Mouse (Mus musculus) midbrain, embryonic 11.5 days (tissue): ENCODE results near the gene Aim2. TPM values are rescaled to one million over a fixed set of nuclear protein-coding genes. Genes with fewer than 3 reads are reported as not detected.

Experiments used
- ATAC-seq: fragments of 200-750 bp; cut with Nextera tagmentation; 2 replicates; pipeline ENCODE4 v1.8.0; 2017; ENCODE audit warnings: moderate TSS enrichment, moderate library complexity; ENCODE audit not compliant: low FRiP score
- DNase-seq: peaks from one replicate; pipeline ENCODE4 v3.0.0; 2015; ENCODE audit warnings: low spot score; ENCODE audit errors: missing footprints
- H3K27ac ChIP-seq: fragments of 300-500 bp; sonication (generic); 2 replicates; pipeline ENCODE4 v1.5.1; 2014; ENCODE audit warnings: low read depth, low read length
- H3K27me3 ChIP-seq: fragments of 300-500 bp; sonication (generic); 2 replicates; pipeline ENCODE4 v1.6.1; 2014; ENCODE audit warnings: mild to moderate bottlenecking, low read length, moderate library complexity, mixed read lengths; ENCODE audit not compliant: control insufficient read depth, insufficient read depth
- H3K36me3 ChIP-seq: fragments of 300-500 bp; sonication (generic); 2 replicates; pipeline ENCODE4 v1.6.1; 2014; ENCODE audit warnings: mild to moderate bottlenecking, low read length, moderate library complexity, mixed read lengths; ENCODE audit not compliant: control insufficient read depth, insufficient read depth
- H3K4me1 ChIP-seq: fragments of 300-500 bp; sonication (generic); 2 replicates; pipeline ENCODE4 v1.6.1; 2014; ENCODE audit warnings: low read length; ENCODE audit not compliant: control insufficient read depth, insufficient read depth
- H3K4me2 ChIP-seq: fragments of 300-500 bp; sonication (generic); 2 replicates; pipeline ENCODE4 v1.6.1; 2014; ENCODE audit warnings: mild to moderate bottlenecking, moderate library complexity
- H3K4me3 ChIP-seq: fragments of 300-500 bp; sonication (generic); 2 replicates; pipeline ENCODE4 v1.5.1; 2014; ENCODE audit warnings: low read depth, low read length
- H3K9ac ChIP-seq: fragments of 300-500 bp; sonication (generic); 2 replicates; pipeline ENCODE4 v1.6.1; 2014; ENCODE audit warnings: low read length
- H3K9me3 ChIP-seq: fragments of 300-500 bp; sonication (generic); 2 replicates; pipeline ENCODE4 v1.6.1; 2016; ENCODE audit warnings: low read length; ENCODE audit not compliant: control insufficient read depth
- WGBS: fragments of 180-500 bp; shearing (Covaris S2); extraction: QIAGEN DNeasy Blood & Tissue Kit; methylation state at CpG from one replicate; pipeline ENCODE4 v1.1.7; 2014; 5-methylcytosine and 5-hydroxymethylcytosine counted together
- polyA plus RNA-seq: library from polyadenylated mRNA; unstranded; fragments of >200 nt; fragmentation: Nextera tagmentation; extraction: Ambion mirVana; gene quantifications from 2 replicates; pipeline ENCODE4 v1.2.1, GENCODE M21; 2014

Gene Aim2
- polyA plus RNA-seq, 1 experiment from 2014 or later = 4.1 TPM

DNA sequence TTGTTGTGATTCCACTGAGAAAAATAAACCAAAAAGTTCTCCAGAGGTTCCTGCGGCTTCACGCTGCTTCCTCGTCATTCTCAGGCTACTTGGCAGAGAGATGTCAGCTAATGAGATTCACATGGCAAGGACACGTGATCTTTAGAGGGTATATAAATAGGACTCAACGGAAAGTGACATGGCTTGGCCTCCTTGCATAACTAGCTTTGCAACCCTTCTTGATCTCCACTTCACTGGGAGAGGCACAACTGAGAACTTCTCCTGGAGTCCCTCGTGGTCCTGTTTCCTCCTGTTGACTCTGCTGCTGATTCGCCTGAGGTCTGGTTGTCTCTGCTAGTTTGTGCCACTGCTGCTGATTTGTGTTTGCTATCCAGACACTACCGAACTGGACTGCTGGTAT, 76.7 kb downstream of the Aim2 start:
- Histone ChIP-seq H3K9ac (no peak overlapping the region), H3K27ac (no peak overlapping the region), H3K36me3 (no peaks in the 10 kb centered on the region), H3K4me2 (no peak overlapping the region), H3K4me1 (no peaks in the 10 kb centered on the region), H3K4me3 (no peak overlapping the region), H3K9me3 (no peaks in the 10 kb centered on the region), H3K27me3 (no peaks in the 10 kb centered on the region)
- 82% methylated on average over 8 of the region's 8 CpGs for WGBS
- DNase-seq = no peak
- ATAC-seq = no peak

DNA sequence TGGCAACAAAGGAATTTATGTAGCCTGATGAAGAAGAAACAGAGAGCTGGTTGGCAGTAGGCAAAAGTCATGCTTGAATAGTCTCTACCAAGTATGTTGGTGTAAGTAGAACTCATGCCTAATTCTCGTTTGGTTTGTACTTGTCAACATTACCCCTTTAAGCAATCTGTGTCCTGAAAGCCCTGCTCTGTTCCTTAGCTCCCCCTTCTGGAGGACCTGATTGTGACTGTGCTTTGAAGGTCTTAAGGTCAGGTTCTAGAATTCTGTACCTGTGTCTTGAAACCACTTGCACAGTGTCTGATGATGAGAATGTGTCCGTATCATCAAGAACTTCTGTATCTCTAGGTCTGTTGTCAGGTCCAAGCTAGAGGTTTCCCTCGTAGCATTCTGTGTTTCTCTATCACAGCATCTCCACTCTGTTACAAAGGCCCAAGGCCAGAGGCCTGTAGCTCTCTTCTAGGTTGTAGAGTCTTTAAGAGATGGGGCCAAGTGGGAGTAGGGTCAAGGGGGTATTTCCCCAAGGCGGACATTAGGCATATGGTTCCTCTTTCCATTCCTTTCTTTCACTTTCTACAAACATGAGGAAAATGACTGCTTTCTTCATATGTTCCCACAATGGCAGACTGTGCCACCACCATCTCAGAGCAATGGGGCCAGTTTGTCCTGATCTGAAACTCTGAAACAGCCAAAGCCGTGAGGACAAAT, 79.5 kb downstream of the Aim2 start:
- no peak for ATAC-seq
- Histone ChIP-seq H3K4me3 (no peak overlapping the region), H3K27ac (no peak overlapping the region), H3K4me2 (no peak overlapping the region), H3K27me3 (no peaks in the 10 kb centered on the region), H3K9me3 (no peaks in the 10 kb centered on the region), H3K4me1 (no peaks in the 10 kb centered on the region), H3K9ac (no peak overlapping the region), H3K36me3 (no peaks in the 10 kb centered on the region)
- WGBS = 92% methylated on average over 5 of the region's 5 CpGs
- no peak for DNase-seq

GRCm38 (mm10) chr1:173432411-173432810, 81.7 kb downstream of the Aim2 start:
- 86% methylated on average over 2 of the region's 2 CpGs for WGBS
- no peak for ATAC-seq
- H3K9ac ChIP-seq = no peak overlapping the region
- H3K27ac ChIP-seq = no peak overlapping the region
- DNase-seq = no peak
- no peak overlapping the region for H3K4me2 ChIP-seq
- H3K4me1 ChIP-seq = no peaks in the 10 kb centered on the region
- H3K27me3 ChIP-seq = no peaks in the 10 kb centered on the region
- no peak overlapping the region for H3K4me3 ChIP-seq
- no peaks in the 10 kb centered on the region for H3K36me3 ChIP-seq
- no peaks in the 10 kb centered on the region for H3K9me3 ChIP-seq

DNA sequence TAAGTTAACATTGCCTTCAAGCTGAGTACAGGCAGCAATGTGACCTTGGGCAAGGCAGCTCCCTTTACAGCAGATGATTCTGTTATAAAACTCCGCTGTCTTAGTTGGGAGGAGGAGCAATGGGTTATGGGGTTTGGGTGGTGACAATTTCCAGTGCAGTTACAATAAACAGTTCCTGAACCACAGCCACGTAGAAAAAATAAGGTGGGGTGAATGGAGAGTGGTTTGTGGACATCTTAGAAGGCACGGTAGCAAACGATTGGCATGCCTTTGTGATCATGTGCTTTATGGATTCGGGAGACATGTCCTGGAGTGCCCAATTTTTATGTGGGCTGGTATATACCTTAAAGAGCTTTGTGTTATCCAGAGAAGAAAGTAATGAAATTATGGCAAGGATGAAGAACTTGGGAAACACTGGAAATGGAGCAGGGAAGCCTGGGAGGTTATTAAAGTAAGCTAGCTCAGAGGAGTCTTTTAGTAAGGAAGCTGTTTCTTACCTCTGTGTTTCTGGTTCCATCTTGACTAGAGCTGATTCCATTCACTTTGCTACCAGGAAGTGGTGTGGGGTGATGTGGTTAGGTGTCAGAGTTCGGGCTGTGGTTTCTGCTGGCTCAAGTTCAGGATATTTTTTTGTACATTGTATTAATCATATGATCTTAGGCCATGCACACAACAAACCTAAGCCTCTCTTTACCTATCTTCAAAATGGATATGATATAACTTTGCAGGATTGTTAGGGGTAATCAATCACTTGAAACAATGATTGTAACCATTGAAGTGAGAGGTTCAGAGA, 86.7 kb downstream of the Aim2 start:
- H3K4me3 ChIP-seq = no peak overlapping the region
- no peaks in the 10 kb centered on the region for H3K27me3 ChIP-seq
- no peaks in the 10 kb centered on the region for H3K36me3 ChIP-seq
- H3K4me1 ChIP-seq = no peaks in the 10 kb centered on the region
- WGBS = 84% methylated on average over 6 of the region's 6 CpGs
- no peak overlapping the region for H3K4me2 ChIP-seq
- no peaks in the 10 kb centered on the region for H3K9me3 ChIP-seq
- no peak overlapping the region for H3K9ac ChIP-seq
- no peak overlapping the region for H3K27ac ChIP-seq
- no peak for ATAC-seq
- DNase-seq = no peak

DNA sequence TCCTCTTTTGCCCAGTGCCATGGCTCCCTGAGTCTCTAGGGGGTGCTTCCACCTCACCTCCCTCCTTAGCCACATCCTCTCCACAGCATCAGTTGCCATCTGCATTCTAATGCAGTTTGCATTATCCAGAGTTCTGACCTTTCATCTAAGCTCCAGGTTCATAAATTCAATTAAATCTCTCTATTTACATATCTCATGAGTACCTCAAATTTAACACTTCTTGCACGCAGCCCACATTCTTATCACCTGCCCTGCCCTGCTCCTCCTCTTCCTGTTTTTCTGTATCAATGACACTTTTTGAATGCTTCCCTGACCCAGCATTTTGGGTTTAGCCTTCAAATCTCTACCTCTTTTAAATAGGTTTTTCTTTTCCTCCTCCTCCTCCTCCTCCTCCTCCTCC, 90.0 kb downstream of the Aim2 start:
- Histone ChIP-seq H3K9ac (no peak overlapping the region), H3K4me3 (no peak overlapping the region), H3K36me3 (no peaks in the 10 kb centered on the region), H3K27ac (no peak overlapping the region), H3K27me3 (no peaks in the 10 kb centered on the region), H3K9me3 (no peaks in the 10 kb centered on the region), H3K4me2 (no peak overlapping the region), H3K4me1 (no peaks in the 10 kb centered on the region)
- WGBS = 90% methylated on average over 1 of the region's 1 CpGs
- ATAC-seq (no peak), DNase-seq (no peak)

DNA sequence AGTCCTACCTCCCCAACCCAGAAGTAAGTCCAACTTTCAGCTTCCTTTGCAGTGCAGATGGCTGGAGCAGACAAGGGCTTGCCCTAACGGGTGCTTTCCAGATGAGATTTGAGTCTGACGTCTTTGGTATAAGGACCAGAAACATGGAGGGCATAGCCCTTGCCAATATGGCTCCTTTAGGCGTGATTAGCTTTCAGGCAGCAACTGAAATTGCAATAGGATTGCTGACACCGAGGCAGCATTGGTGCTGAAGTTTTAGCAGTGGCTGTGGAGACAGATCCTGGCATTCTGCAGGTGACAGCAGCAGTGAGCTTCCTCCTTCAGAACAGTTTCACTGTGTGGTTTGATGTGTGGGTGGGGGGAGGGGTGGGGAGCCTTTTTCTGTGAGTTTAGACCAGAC, 90.5 kb downstream of the Aim2 start:
- no peaks in the 10 kb centered on the region for H3K27me3 ChIP-seq
- H3K9ac ChIP-seq = no peak overlapping the region
- ATAC-seq (no peak), DNase-seq (no peak)
- WGBS = 84% methylated on average over 4 of the region's 4 CpGs
- no peaks in the 10 kb centered on the region for H3K36me3 ChIP-seq
- H3K4me1 ChIP-seq = no peaks in the 10 kb centered on the region
- no peak overlapping the region for H3K4me3 ChIP-seq
- H3K9me3 ChIP-seq = no peaks in the 10 kb centered on the region
- H3K27ac ChIP-seq = no peak overlapping the region
- H3K4me2 ChIP-seq = no peak overlapping the region

DNA sequence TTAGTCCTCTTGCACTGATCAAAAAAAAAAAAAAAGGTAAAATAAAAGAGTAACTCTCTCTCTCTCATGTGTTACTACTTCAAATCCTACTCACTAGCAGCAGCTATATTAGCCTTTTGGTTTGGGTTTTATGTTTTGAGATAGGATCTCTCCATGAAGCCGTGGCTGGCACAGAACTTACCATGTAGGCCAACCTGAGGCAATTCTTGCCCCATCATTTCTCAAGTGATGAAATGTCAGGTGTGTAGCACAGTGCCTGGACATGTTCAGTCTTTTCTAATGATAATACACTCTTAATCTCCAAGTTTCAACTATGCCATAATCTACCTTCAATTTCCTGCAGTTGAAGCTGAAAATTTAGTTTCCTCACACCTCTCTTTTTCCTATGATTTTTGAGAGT, 92.4 kb downstream of the Aim2 start:
- Histone ChIP-seq H3K27me3 (no peaks in the 10 kb centered on the region), H3K36me3 (no peaks in the 10 kb centered on the region), H3K4me3 (no peak overlapping the region), H3K9me3 (no peaks in the 10 kb centered on the region), H3K27ac (no peak overlapping the region), H3K9ac (no peak overlapping the region), H3K4me2 (no peak overlapping the region), H3K4me1 (no peaks in the 10 kb centered on the region)
- no peak for DNase-seq
- no peak for ATAC-seq
- 93% methylated on average over 1 of the region's 1 CpGs for WGBS

DNA sequence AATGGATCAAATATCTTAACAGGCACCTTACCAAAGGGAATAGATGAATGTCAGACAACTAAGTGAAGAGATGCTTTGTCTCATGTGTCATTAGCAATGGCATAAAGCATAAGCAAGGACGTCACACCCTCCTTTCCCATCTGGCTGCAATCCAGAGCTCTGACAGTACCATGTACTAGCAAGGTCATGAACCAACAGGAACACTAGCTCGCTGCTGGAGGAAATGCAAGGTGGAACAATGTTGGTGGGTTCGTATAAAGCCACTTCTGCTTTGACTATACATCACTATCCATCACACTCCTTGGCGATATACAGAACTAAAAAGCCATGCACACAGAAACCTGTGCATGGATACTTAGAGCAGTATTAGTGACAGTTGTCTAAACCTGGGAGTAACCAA, 96.4 kb downstream of the Aim2 start:
- no peak for ATAC-seq
- no peak overlapping the region for H3K4me3 ChIP-seq
- no peak overlapping the region for H3K4me2 ChIP-seq
- DNase-seq = no peak
- H3K9ac ChIP-seq = no peak overlapping the region
- no peaks in the 10 kb centered on the region for H3K9me3 ChIP-seq
- H3K4me1 ChIP-seq = no peaks in the 10 kb centered on the region
- WGBS = 86% methylated on average over 4 of the region's 4 CpGs
- H3K27me3 ChIP-seq = no peaks in the 10 kb centered on the region
- no peak overlapping the region for H3K27ac ChIP-seq
- H3K36me3 ChIP-seq = no peaks in the 10 kb centered on the region

DNA sequence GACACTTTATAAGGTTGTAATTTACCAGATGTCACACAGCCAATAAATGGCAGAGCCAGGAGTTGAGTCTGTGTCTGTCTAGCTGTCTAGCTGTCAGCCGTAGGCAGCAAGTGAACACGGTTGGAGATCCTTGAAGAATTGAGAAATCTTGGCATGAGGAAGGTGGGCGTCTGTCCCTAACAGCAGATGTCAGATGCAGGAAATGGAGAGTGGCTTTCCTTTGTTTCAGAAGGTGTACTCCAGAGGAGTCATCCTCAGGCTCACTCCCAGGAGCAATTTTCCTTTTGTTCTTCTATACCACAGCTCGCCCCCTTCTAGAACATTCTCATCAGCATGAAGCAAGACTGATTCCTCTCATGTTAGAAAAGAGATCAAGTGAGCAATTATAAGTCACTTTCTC, 99.9 kb downstream of the Aim2 start:
- Histone ChIP-seq H3K27ac (no peak overlapping the region), H3K9ac (no peak overlapping the region), H3K4me1 (no peaks in the 10 kb centered on the region), H3K27me3 (no peaks in the 10 kb centered on the region), H3K9me3 (no peaks in the 10 kb centered on the region), H3K36me3 (no peaks in the 10 kb centered on the region), H3K4me3 (no peak overlapping the region), H3K4me2 (no peak overlapping the region)
- DNase-seq (no peak), ATAC-seq (no peak)
- 91% methylated on average over 4 of the region's 4 CpGs for WGBS
